Mouse (Mus musculus): Measurements from ENCODE around the gene Hist3h2ba. TPM values are rescaled to one million over a fixed set of nuclear protein-coding genes. Genes with fewer than 3 reads are reported as not detected.

The Hist3h2ba gene
- polyA plus RNA-seq, 1 experiment from 2014 or later, result 11.6 TPM

- H3K27me3 ChIP-seq (replicated peaks), result peaks cover 8% of the 10 kb centered on the region; the same call in 1 of the 2 replicates
- H3K27ac ChIP-seq (ENCODE audit: poor library complexity, severe bottlenecking), result no peak overlapping the region
- H3K4me1 ChIP-seq (replicated peaks), result peaks cover 8% of the 10 kb centered on the region; the same call in 1 of the 2 replicates
- 61% methylated on average over 5 of the region's 5 CpGs for WGBS
- H3K4me3 ChIP-seq, result no peak overlapping the region
- no peaks in the 10 kb centered on the region for H3K36me3 ChIP-seq
- H3K9ac ChIP-seq, result no peak overlapping the region
- ATAC-seq (ENCODE audit: insufficient number of reproducible peaks, low FRiP score), result no peak
- no peaks in the 10 kb centered on the region for H3K9me3 ChIP-seq (replicated peaks)
- no peak overlapping the region for H3K4me2 ChIP-seq
These were observed 30.0 kb upstream of the Hist3h2ba start for GRCm38 (mm10) chr11:58918759-58919158.

GRCm38 (mm10) chr11:58922420-58922819 lies 26.3 kb upstream of the Hist3h2ba start:
- Histone ChIP-seq H3K9me3 (replicated peaks) (no peaks in the 10 kb centered on the region), H3K4me1 (replicated peaks) (peaks cover 6% of the 10 kb centered on the region; the same call in 1 of the 2 replicates), H3K27ac (ENCODE audit: poor library complexity, severe bottlenecking) (no peak overlapping the region), H3K4me3 (no peak overlapping the region), H3K27me3 (replicated peaks) (peaks cover 6% of the 10 kb centered on the region; the same call in 1 of the 2 replicates), H3K36me3 (no peaks in the 10 kb centered on the region), H3K9ac (no peak overlapping the region), H3K4me2 (no peak overlapping the region)
- no peak for ATAC-seq (ENCODE audit: insufficient number of reproducible peaks, low FRiP score)
- 80% methylated on average over 9 of the region's 9 CpGs for WGBS

- Histone ChIP-seq H3K27me3 (replicated peaks) (peaks cover 6% of the 10 kb centered on the region; the same call in 1 of the 2 replicates), H3K4me2 (no peak overlapping the region), H3K9ac (no peak overlapping the region), H3K36me3 (peaks cover 6% of the 10 kb centered on the region), H3K4me3 (no peak overlapping the region), H3K9me3 (replicated peaks) (no peaks in the 10 kb centered on the region), H3K27ac (ENCODE audit: poor library complexity, severe bottlenecking) (no peak overlapping the region), H3K4me1 (replicated peaks) (peaks cover 16% of the 10 kb centered on the region; the same call in 1 of the 2 replicates)
- 90% methylated on average over 2 of the region's 3 CpGs for WGBS
- no peak for ATAC-seq (ENCODE audit: insufficient number of reproducible peaks, low FRiP score)
These were observed 22.1 kb upstream of the Hist3h2ba start for GRCm38 (mm10) chr11:58926651-58927050.

GRCm38 (mm10) chr11:58927053-58927452 lies 21.7 kb upstream of the Hist3h2ba start:
- Histone ChIP-seq H3K9me3 (replicated peaks) (no peaks in the 10 kb centered on the region), H3K4me1 (replicated peaks) (peaks cover 16% of the 10 kb centered on the region; the same call in 1 of the 2 replicates), H3K36me3 (peaks cover 10% of the 10 kb centered on the region), H3K27ac (ENCODE audit: poor library complexity, severe bottlenecking) (no peak overlapping the region), H3K27me3 (replicated peaks) (peaks cover 6% of the 10 kb centered on the region; the same call in 1 of the 2 replicates), H3K4me3 (no peak overlapping the region), H3K4me2 (no peak overlapping the region), H3K9ac (no peak overlapping the region)
- WGBS, result 74% methylated on average over 2 of the region's 2 CpGs
- no peak for ATAC-seq (ENCODE audit: insufficient number of reproducible peaks, low FRiP score)

- peaks cover 20% of the 10 kb centered on the region for H3K36me3 ChIP-seq
- peak; percentile 75 for ATAC-seq (ENCODE audit: insufficient number of reproducible peaks, low FRiP score)
- WGBS, result 25% methylated on average over 20 of the region's 20 CpGs
- peak overlapping the region; percentile 39 for H3K4me3 ChIP-seq
- H3K27me3 ChIP-seq (replicated peaks), result peaks cover 6% of the 10 kb centered on the region; the same call in 1 of the 2 replicates
- peaks cover 16% of the 10 kb centered on the region; the same call in 1 of the 2 replicates for H3K4me1 ChIP-seq (replicated peaks)
- H3K9ac ChIP-seq, result peak overlapping the region; percentile 43
- peak overlapping the region; percentile 55 for H3K27ac ChIP-seq (ENCODE audit: poor library complexity, severe bottlenecking)
- no peaks in the 10 kb centered on the region for H3K9me3 ChIP-seq (replicated peaks)
- H3K4me2 ChIP-seq, result peak overlapping the region; percentile 62
These were observed 20.7 kb upstream of the Hist3h2ba start for GRCm38 (mm10) chr11:58927790-58928651.

- H3K27me3 ChIP-seq (replicated peaks), result no peaks in the 10 kb centered on the region; the same call in 1 of the 2 replicates
- H3K4me3 ChIP-seq, result no peak overlapping the region
- H3K36me3 ChIP-seq, result peaks cover 30% of the 10 kb centered on the region
- H3K4me2 ChIP-seq, result no peak overlapping the region
- no peaks in the 10 kb centered on the region for H3K9me3 ChIP-seq (replicated peaks)
- no peak overlapping the region for H3K27ac ChIP-seq (ENCODE audit: poor library complexity, severe bottlenecking)
- ATAC-seq (ENCODE audit: insufficient number of reproducible peaks, low FRiP score), result no peak
- H3K4me1 ChIP-seq (replicated peaks), result peaks cover 16% of the 10 kb centered on the region; the same call in 1 of the 2 replicates
- H3K9ac ChIP-seq, result no peak overlapping the region
- WGBS, result 57% methylated on average over 4 of the region's 4 CpGs
These were observed 19.7 kb upstream of the Hist3h2ba start for GRCm38 (mm10) chr11:58929055-58929454.

GRCm38 (mm10) chr11:58929641-58930040 lies 19.1 kb upstream of the Hist3h2ba start:
- 48% methylated on average over 3 of the region's 3 CpGs for WGBS
- Histone ChIP-seq H3K9me3 (replicated peaks) (no peaks in the 10 kb centered on the region), H3K27me3 (replicated peaks) (no peaks in the 10 kb centered on the region; the same call in 1 of the 2 replicates), H3K36me3 (peaks cover 36% of the 10 kb centered on the region), H3K4me3 (no peak overlapping the region), H3K9ac (no peak overlapping the region), H3K4me1 (replicated peaks) (peaks cover 16% of the 10 kb centered on the region; the same call in 1 of the 2 replicates), H3K27ac (ENCODE audit: poor library complexity, severe bottlenecking) (no peak overlapping the region), H3K4me2 (no peak overlapping the region)
- ATAC-seq (ENCODE audit: insufficient number of reproducible peaks, low FRiP score), result no peak

GRCm38 (mm10) chr11:58930254-58930653 lies 18.5 kb upstream of the Hist3h2ba start:
- Histone ChIP-seq H3K9me3 (replicated peaks) (no peaks in the 10 kb centered on the region), H3K9ac (no peak overlapping the region), H3K27ac (ENCODE audit: poor library complexity, severe bottlenecking) (no peak overlapping the region), H3K36me3 (peaks cover 40% of the 10 kb centered on the region), H3K27me3 (replicated peaks) (no peaks in the 10 kb centered on the region; the same call in 1 of the 2 replicates), H3K4me2 (no peak overlapping the region), H3K4me3 (no peak overlapping the region), H3K4me1 (replicated peaks) (peaks cover 16% of the 10 kb centered on the region; the same call in 1 of the 2 replicates)
- no peak for ATAC-seq (ENCODE audit: insufficient number of reproducible peaks, low FRiP score)
- WGBS, result 76% methylated on average over 3 of the region's 3 CpGs

GRCm38 (mm10) chr11:58931576-58931975 lies 17.1 kb upstream of the Hist3h2ba start:
- Histone ChIP-seq H3K36me3 (peaks cover 50% of the 10 kb centered on the region), H3K9me3 (replicated peaks) (no peaks in the 10 kb centered on the region), H3K27me3 (replicated peaks) (no peaks in the 10 kb centered on the region), H3K4me3 (no peak overlapping the region), H3K9ac (no peak overlapping the region), H3K27ac (ENCODE audit: poor library complexity, severe bottlenecking) (no peak overlapping the region), H3K4me2 (no peak overlapping the region), H3K4me1 (replicated peaks) (peaks cover 18% of the 10 kb centered on the region)
- 69% methylated on average over 4 of the region's 4 CpGs for WGBS
- ATAC-seq (ENCODE audit: insufficient number of reproducible peaks, low FRiP score), result no peak

- Histone ChIP-seq H3K27me3 (replicated peaks) (0 out of 2 replicates have a peak, but pooled peaks cover 3% of the 10 kb centered on the region), H3K27ac (ENCODE audit: poor library complexity, severe bottlenecking) (peak overlapping the region; percentile 95), H3K4me2 (peak overlapping the region; percentile 89), H3K4me1 (replicated peaks) (peaks cover 20% of the 10 kb centered on the region), H3K9me3 (replicated peaks) (no peaks in the 10 kb centered on the region), H3K9ac (peak overlapping the region; percentile 97), H3K4me3 (peak overlapping the region; percentile 96), H3K36me3 (peaks cover 38% of the 10 kb centered on the region)
- ATAC-seq (ENCODE audit: insufficient number of reproducible peaks, low FRiP score), result peak; percentile 12; the same call in 1 of the 2 replicates
- 1% methylated on average over 13 of the region's 13 CpGs for WGBS
These were observed 10.8 kb upstream of the Hist3h2ba start for GRCm38 (mm10) chr11:58937909-58938308.

Data from heart, embryonic 12.5 days (tissue).